Mouse (Mus musculus) heart, adult 2 months (tissue): ENCODE results near the gene Fam98c.

Experiments
- CTCF ChIP-seq: fragments of 200-600 bp; IDR thresholded peaks from 2 replicates; pipeline ENCODE4 v1.8.1; 2022; ENCODE audit warnings: antibody characterized with exemption, mild to moderate bottlenecking, moderate library complexity
- EP300 ChIP-seq: fragments of 200-500 bp; IDR thresholded peaks from 2 replicates; pipeline ENCODE4 v1.6.1; 2011; ENCODE audit warnings: low read depth, low read length, control low read depth; ENCODE audit not compliant: insufficient read depth
- POLR2A ChIP-seq: fragments of 200-500 bp; IDR thresholded peaks from 2 replicates; pipeline ENCODE4 v1.6.1; 2011; ENCODE audit warnings: mild to moderate bottlenecking, low read depth, low read length, control low read depth; ENCODE audit not compliant: insufficient read depth

DNA sequence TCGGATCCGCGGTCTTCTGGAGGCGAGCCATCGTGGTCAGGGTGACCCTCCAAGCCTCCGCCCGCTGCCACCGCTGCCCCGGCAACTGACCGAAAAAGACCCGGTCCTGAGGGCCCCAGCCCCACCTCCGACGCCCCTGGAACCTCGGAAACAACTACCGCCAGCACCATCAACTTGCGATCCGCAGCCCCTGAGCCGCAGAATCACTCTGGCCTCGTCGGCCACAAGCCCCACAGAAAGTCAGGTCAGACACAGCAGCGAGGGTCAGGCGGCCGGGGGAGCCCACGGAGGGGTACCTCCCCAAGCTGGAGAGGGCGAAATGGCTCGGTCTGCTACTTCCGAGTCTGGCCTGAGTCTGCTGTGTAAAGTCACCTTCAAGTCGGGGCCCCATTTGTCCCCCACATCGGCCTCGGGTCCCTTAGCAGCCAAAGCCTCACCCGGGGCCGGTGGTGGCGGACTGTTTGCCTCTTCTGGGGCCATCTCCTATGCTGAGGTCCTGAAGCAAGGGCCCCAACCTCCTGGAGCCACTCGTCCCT, 15.6 kb upstream of the Fam98c start:
- TF ChIP-seq CTCF (no peak), POLR2A (no peak), EP300 (no peak)
